Mouse (Mus musculus): Measurements from ENCODE around the gene Palm. TPM values are rescaled to one million over a fixed set of nuclear protein-coding genes. Genes with fewer than 3 reads are reported as not detected.
"Not testable (repeated sequence)": the region's sequence is repeated elsewhere in the genome, so short reads cannot be mapped to it uniquely, and the experiment has no call there.

Gene Palm
- 80.7 and 83.1 TPM in 2 replicates for polyA plus RNA-seq (2016; fragmentation: Nextera tagmentation; extraction: Ambion mirVana)

DNA sequence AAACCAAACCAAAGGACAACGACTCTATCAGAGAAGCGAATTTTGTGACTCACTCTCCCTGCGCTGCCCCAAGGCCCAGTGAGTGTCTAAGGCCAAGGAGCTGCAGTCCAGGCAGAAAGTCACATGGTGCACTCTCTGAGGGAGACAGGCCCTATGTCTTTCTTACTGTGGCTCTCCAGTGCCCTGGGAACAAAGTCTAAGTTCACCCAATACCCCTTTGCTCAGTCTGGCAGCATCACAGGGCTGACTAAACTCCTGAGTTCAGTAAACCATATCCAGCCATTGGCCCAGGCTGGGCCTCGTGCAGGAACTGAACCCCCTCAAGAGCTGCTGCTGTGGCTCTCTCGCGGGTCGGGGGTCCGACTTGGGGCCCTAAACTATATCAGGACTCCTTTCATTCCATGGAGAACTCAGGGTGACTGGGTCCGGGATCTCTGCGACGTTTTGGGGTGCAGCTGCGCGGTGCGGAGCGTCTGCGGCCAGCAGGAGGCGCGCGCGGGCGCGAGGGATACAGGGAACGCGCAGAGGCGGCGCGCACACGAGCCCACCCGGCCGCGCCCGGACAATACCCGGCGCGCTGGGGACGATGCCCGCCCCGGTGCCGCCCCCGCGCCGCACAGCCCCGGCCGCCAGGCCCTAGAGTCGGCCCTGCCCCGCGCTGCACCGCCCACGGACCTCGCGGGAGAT is at the start of gene Palm:
Gene Palm, plus strand, starts transcription at position 522 of the 687 bp plus-strand sequence.
- peak within 1 kb of the TSS; percentile 89 for H3K4me3 ChIP-seq
- H3K36me3 ChIP-seq, result no peaks in the 10 kb centered on the region
- H3K9me3 ChIP-seq, result no peaks in the 10 kb centered on the region
- DNase-seq (ENCODE audit: low spot score), result no peak
- H3K27ac ChIP-seq, result peak within 1 kb of the TSS; percentile 93
- peaks cover 32% of the 10 kb centered on the region for H3K4me1 ChIP-seq
- 5% methylated on average over 51 of the region's 51 CpGs for WGBS
- H3K27me3 ChIP-seq (ENCODE audit: insufficient read depth, poor library complexity, severe bottlenecking), result no peaks in the 10 kb centered on the region

DNA sequence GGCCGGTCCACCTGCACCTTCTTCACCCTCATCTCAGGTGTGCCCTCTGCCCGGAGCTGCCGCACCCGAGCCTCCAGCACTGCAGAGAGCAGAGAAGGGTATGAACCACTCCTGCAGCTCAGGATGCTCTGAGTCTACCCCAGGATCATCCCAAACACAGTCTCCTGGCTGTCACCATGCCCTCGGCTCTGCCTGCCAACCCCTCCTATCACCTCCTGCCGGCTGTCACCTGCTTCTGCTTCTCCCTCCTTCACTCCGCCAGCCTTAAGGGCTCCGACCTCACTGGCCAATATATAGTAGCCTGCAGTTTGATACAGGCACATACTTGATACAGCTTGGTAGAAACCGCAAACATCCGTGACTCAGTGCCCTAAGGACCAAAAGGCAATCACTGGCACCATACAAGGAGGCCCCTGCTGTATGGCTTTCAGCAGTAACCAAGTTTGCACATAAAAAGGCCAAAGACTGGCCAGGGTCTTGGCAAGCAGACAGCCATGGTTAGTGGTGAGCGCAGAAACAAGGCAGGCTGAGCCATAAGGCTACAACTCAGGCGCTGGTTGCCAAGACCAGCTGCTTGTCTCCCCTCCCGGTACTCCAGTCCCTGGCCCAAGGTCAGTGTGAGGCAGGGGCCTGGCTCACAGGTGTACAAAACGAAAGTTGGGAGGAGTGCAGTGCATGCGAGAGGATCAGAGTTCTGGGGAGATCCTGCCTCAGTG is 49.6 kb upstream of the Palm start:
- DNase-seq (ENCODE audit: low spot score), result no peak
- peaks cover 8% of the 10 kb centered on the region; the same call in 1 of the 2 replicates for H3K4me1 ChIP-seq
- 90% methylated on average over 15 of the region's 15 CpGs for WGBS
- H3K27ac ChIP-seq, result no peak overlapping the region
- no peak overlapping the region for H3K4me3 ChIP-seq
- H3K27me3 ChIP-seq (ENCODE audit: insufficient read depth, poor library complexity, severe bottlenecking), result no peaks in the 10 kb centered on the region
- H3K36me3 ChIP-seq, result peaks cover 61% of the 10 kb centered on the region
- peaks cover 26% of the 10 kb centered on the region for H3K9me3 ChIP-seq

DNA sequence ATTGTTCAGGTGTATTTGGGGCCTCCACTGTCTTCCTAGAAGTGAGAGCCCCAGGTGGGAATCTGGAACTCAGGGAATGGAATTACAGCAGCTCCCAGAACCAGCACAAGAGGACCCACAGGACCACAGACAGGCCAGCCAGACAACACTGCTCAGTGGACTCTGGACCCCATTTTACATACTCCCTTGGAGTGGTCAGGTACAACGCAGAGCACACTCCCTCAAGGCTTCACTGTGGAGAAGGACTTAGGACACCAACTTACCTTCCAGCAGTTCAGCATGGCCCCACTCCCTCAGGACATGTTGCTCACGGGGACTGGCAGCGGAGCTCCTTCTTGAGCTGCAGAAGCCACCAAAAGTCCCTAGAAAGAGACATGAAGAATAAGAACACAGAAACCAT is 48.0 kb upstream of the Palm start:
- Histone ChIP-seq H3K4me3 (peak overlapping the region; percentile 73), H3K4me1 (peaks cover 8% of the 10 kb centered on the region; the same call in 1 of the 2 replicates), H3K27me3 (ENCODE audit: insufficient read depth, poor library complexity, severe bottlenecking) (no peaks in the 10 kb centered on the region), H3K36me3 (peaks cover 45% of the 10 kb centered on the region), H3K9me3 (peaks cover 10% of the 10 kb centered on the region), H3K27ac (no peak overlapping the region)
- 90% methylated on average over 3 of the region's 3 CpGs for WGBS
- no peak for DNase-seq (ENCODE audit: low spot score)

DNA sequence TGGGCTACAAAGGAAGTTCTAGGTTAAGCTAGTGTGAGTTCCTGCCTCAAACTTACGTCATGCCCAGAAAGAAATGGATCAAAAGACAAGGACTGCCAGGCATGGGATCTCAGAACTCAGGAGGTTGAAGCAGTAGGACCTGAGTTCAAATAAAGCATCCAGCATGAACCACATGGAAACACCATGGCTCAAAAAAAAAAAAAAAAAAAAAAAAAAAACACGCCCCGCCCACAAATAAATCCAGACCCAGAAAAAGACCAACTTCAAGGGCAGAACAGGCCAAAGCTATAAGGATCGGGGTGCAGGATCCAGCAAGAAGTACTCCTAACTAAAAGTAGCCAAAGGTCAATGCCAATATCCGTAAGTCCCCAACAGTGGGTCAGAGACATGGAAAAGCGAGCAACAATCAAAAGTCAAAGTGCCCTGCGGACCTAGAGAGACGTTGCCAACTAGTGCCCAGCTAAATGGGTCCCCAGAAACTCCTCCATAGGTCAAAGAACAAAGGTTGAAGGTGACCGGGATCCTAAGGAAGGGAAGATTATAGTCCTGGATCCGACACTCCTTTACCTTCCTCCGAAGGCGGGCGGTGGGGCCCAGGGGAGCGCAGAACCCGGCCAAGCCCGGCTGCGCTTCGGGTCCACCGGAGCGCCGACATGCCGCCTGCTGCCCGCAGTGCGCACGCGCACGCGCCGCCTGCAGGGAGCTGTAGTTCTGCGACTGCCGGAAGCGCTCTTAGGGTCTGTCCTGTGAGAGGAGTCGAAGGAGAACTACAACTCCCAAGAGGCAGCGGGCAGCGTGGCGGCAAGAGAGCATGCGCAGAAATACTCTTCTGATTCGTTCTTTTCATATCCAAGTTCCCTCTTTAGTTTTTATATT is 47.2 kb upstream of the Palm start, which contains the start of gene Polrmt:
Gene Polrmt, minus strand, starts transcription at position 684 of the 876 bp plus-strand sequence.
- peaks cover 8% of the 10 kb centered on the region; the same call in 1 of the 2 replicates for H3K4me1 ChIP-seq
- 3% methylated on average over 38 of the region's 38 CpGs for WGBS
- H3K27ac ChIP-seq, result peak within 1 kb of the TSS; percentile 82
- peaks cover 38% of the 10 kb centered on the region for H3K36me3 ChIP-seq
- H3K4me3 ChIP-seq, result peak within 1 kb of the TSS; percentile 73
- DNase-seq (ENCODE audit: low spot score), result peak; percentile 99
- no peaks in the 10 kb centered on the region for H3K27me3 ChIP-seq (ENCODE audit: insufficient read depth, poor library complexity, severe bottlenecking)
- H3K9me3 ChIP-seq, result peaks cover 2% of the 10 kb centered on the region; the same call in 1 of the 2 replicates

DNA sequence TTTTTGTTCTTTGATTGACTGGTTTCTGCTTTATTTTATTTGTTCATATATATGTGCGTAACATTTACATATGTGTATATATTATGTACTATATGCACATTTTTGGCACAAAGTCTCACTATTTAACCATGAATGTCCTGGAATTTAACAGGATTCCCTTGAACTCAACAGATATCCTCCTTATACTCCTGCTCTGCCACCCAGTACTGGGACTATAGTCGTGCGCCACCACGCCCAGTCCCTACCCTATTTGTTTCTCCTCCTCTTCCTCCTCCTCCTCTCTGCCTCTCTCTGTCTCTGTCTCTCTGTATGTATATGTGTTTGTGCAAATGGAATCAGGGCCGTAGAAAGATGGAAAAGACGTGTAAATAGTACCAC is 46.6 kb upstream of the Palm start:
- Histone ChIP-seq H3K4me1 (peaks cover 12% of the 10 kb centered on the region; the same call in 1 of the 2 replicates), H3K27me3 (ENCODE audit: insufficient read depth, poor library complexity, severe bottlenecking) (no peaks in the 10 kb centered on the region; the same call in 1 of the 2 replicates), H3K9me3 (no peaks in the 10 kb centered on the region), H3K36me3 (peaks cover 32% of the 10 kb centered on the region), H3K4me3 (peak overlapping the region; percentile 73), H3K27ac (peak overlapping the region; percentile 56; the same call in 1 of the 2 replicates)
- 23% methylated on average over 6 of the region's 6 CpGs for WGBS
- DNase-seq (ENCODE audit: low spot score), result no peak

- WGBS, result 77% methylated on average over 6 of the region's 6 CpGs
These were observed 44.9 kb upstream of the Palm start for GRCm38 (mm10) chr10:79748496-79748895.

GRCm38 (mm10) chr10:79754856-79755516 is 38.4 kb upstream of the Palm start, which contains the start of gene Fgf22:
Fgf22 (plus strand) TSS chr10:79755076.
- H3K4me3 ChIP-seq, result peak within 1 kb of the TSS; percentile 57
- 3% methylated on average over 36 of the region's 36 CpGs for WGBS
- H3K36me3 ChIP-seq, result peaks cover 42% of the 10 kb centered on the region
- no peaks in the 10 kb centered on the region for H3K9me3 ChIP-seq
- peak within 1 kb of the TSS; percentile 29; the same call in 1 of the 2 replicates for H3K27ac ChIP-seq
- DNase-seq (ENCODE audit: low spot score), result no peak
- peaks cover 10% of the 10 kb centered on the region; the same call in 1 of the 2 replicates for H3K27me3 ChIP-seq (ENCODE audit: insufficient read depth, poor library complexity, severe bottlenecking)
- peaks cover 16% of the 10 kb centered on the region for H3K4me1 ChIP-seq

More at GRCm38 (mm10) chr10:79748496-79748895, 44.9 kb upstream of the Palm start:
- no peak overlapping the region for H3K4me3 ChIP-seq
- no peaks in the 10 kb centered on the region; the same call in 1 of the 2 replicates for H3K27me3 ChIP-seq (ENCODE audit: insufficient read depth, poor library complexity, severe bottlenecking)
- peaks cover 15% of the 10 kb centered on the region for H3K36me3 ChIP-seq
- peaks cover 12% of the 10 kb centered on the region; the same call in 1 of the 2 replicates for H3K4me1 ChIP-seq
- DNase-seq (ENCODE audit: low spot score), result no peak
- no peak overlapping the region for H3K27ac ChIP-seq
- H3K9me3 ChIP-seq, result no peaks in the 10 kb centered on the region

GRCm38 (mm10) chr10:79755854-79756253 is 37.5 kb upstream of the Palm start:
- peaks cover 51% of the 10 kb centered on the region for H3K36me3 ChIP-seq
- H3K27me3 ChIP-seq (ENCODE audit: insufficient read depth, poor library complexity, severe bottlenecking), result peaks cover 10% of the 10 kb centered on the region; the same call in 1 of the 2 replicates
- H3K4me1 ChIP-seq, result peaks cover 16% of the 10 kb centered on the region
- H3K27ac ChIP-seq, result no peak overlapping the region
- no peak for DNase-seq (ENCODE audit: low spot score)
- H3K9me3 ChIP-seq, result no peaks in the 10 kb centered on the region
- H3K4me3 ChIP-seq, result no peak overlapping the region
- WGBS, result 78% methylated on average over 3 of the region's 3 CpGs

DNA sequence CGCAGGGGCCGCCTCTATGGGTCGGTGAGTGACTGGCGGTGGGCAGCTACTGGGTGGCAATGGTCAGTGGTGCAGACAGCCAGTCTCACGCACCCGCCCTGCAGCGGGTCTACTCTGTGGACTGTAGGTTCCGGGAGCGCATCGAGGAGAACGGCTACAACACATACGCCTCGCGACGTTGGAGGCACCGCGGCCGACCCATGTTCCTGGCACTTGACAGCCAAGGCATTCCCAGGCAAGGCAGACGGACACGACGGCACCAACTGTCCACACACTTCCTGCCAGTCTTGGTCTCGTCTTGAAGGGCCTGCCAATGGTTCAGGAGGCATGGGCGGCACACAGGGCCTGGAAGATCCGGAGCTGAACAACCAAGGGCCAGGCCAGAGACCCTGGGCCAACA is 36.7 kb upstream of the Palm start:
- peaks cover 10% of the 10 kb centered on the region; the same call in 1 of the 2 replicates for H3K27me3 ChIP-seq (ENCODE audit: insufficient read depth, poor library complexity, severe bottlenecking)
- no peak overlapping the region for H3K4me3 ChIP-seq
- no peak overlapping the region for H3K27ac ChIP-seq
- peaks cover 59% of the 10 kb centered on the region for H3K36me3 ChIP-seq
- WGBS, result 88% methylated on average over 24 of the region's 24 CpGs
- H3K9me3 ChIP-seq, result no peaks in the 10 kb centered on the region
- H3K4me1 ChIP-seq, result peaks cover 14% of the 10 kb centered on the region
- DNase-seq (ENCODE audit: low spot score), result no peak

- peaks cover 33% of the 10 kb centered on the region for H3K4me1 ChIP-seq
- not testable (repeated sequence) for H3K27ac ChIP-seq; H3K9me3 ChIP-seq; H3K4me3 ChIP-seq; DNase-seq (ENCODE audit: low spot score); H3K27me3 ChIP-seq (ENCODE audit: insufficient read depth, poor library complexity, severe bottlenecking)
- 95% methylated on average over 1 of the region's 1 CpGs for WGBS
- peaks cover 74% of the 10 kb centered on the region for H3K36me3 ChIP-seq
These were observed 33.7 kb upstream of the Palm start for GRCm38 (mm10) chr10:79759675-79760074.

DNA sequence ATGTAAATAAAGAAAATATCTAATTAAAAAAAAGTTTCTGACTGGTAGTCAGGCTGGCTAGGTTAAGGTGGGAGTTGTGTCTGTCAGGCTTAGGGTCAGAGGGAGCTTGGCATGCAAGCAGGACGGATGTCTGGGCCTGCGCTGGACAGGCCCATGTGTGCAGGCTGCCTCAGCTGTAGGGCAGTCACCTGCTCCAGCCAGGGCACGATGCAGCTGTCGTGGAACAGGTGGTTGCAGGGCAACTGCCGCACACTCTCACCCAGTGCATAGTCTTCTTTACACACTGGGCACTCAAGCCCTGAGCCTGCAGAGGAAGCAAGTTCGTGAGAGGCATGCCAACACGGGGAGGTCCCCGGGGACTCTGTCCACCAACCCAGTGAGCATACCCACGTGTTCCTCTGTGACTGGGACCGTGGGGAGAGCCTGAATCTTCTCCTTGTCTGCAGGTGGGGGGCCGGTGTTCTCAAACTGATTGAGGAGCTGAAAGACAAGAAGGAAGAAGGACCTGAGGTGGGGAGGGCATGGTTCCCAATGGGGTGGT is 32.7 kb upstream of the Palm start:
- no peak for DNase-seq (ENCODE audit: low spot score)
- Histone ChIP-seq H3K27ac (no peak overlapping the region), H3K4me1 (peaks cover 33% of the 10 kb centered on the region), H3K4me3 (no peak overlapping the region), H3K36me3 (peaks cover 75% of the 10 kb centered on the region), H3K9me3 (no peaks in the 10 kb centered on the region), H3K27me3 (ENCODE audit: insufficient read depth, poor library complexity, severe bottlenecking) (0 out of 2 replicates have a peak, but pooled peaks cover 8% of the 10 kb centered on the region)
- 92% methylated on average over 11 of the region's 11 CpGs for WGBS

Measured in heart, embryonic 10.5 days (tissue).